Mouse (Mus musculus) frontal cortex, postnatal 25 days (tissue): ENCODE measurements around the gene Adamts9.
A peak's percentile ranks its signal among the peaks of the same experiment; 100 is the strongest.

ENCODE experiments used
- DNase-seq, 2 experiments: peaks; one replicate each; pipeline ENCODE4 v3.0.0; 2022; ENCODE audit warnings: low spot score in 2 of 2

The Adamts9 gene

GRCm38 (mm10) chr6:92804254-92804971, 138.9 kb downstream of the Adamts9 start:
- no peak for DNase-seq

- DNase-seq: no peak
Observed at GRCm38 (mm10) chr6:92803213-92803612, 140.1 kb downstream of the Adamts9 start.

- DNase-seq: no peak
Observed at GRCm38 (mm10) chr6:92802421-92802820, 140.9 kb downstream of the Adamts9 start.

GRCm38 (mm10) chr6:92801462-92801861, 141.8 kb downstream of the Adamts9 start:
- no peak for DNase-seq

- DNase-seq: no peak
Observed at GRCm38 (mm10) chr6:92793804-92794203, 149.5 kb downstream of the Adamts9 start.

GRCm38 (mm10) chr6:92787376-92787712, 155.9 kb downstream of the Adamts9 start:
- DNase-seq: peak; percentile 92 to 96

- no peak for DNase-seq
Observed at GRCm38 (mm10) chr6:92786701-92787375, 156.5 kb downstream of the Adamts9 start.

GRCm38 (mm10) chr6:92784782-92785181, 158.5 kb downstream of the Adamts9 start:
- peak; percentile 60 to 72 for DNase-seq

- DNase-seq: no peak
Observed at GRCm38 (mm10) chr6:92781446-92781845, 161.8 kb downstream of the Adamts9 start.

- DNase-seq: no peak
Observed at GRCm38 (mm10) chr6:92779935-92780205, 163.4 kb downstream of the Adamts9 start.

- DNase-seq: no peak
Observed at GRCm38 (mm10) chr6:92779140-92779934, 164.0 kb downstream of the Adamts9 start.

- DNase-seq: no peak
Observed at GRCm38 (mm10) chr6:92776356-92776755, 166.9 kb downstream of the Adamts9 start.

GRCm38 (mm10) chr6:92762372-92762771, 180.9 kb downstream of the Adamts9 start:
- no peak for DNase-seq

GRCm38 (mm10) chr6:92759616-92760015, 183.7 kb downstream of the Adamts9 start:
- no peak for DNase-seq

- no peak for DNase-seq
Observed at GRCm38 (mm10) chr6:92755826-92756225, 187.5 kb downstream of the Adamts9 start.

GRCm38 (mm10) chr6:92752737-92753136, 190.6 kb downstream of the Adamts9 start:
- DNase-seq: no peak

- DNase-seq: no peak
Observed at GRCm38 (mm10) chr6:92749420-92749819, 193.9 kb downstream of the Adamts9 start.

- DNase-seq: peak; percentile 78 to 79
Observed at GRCm38 (mm10) chr6:92743605-92744004, 199.7 kb downstream of the Adamts9 start.

GRCm38 (mm10) chr6:92737116-92737515, 206.2 kb downstream of the Adamts9 start:
- DNase-seq: no peak

- no peak for DNase-seq
Observed at GRCm38 (mm10) chr6:92733651-92734050, 209.6 kb downstream of the Adamts9 start.

GRCm38 (mm10) chr6:92728514-92728913, 214.8 kb downstream of the Adamts9 start:
- DNase-seq: no peak

GRCm38 (mm10) chr6:92728084-92728483, 215.2 kb downstream of the Adamts9 start:
- DNase-seq: peak; percentile 89 to 93
